Mouse (Mus musculus) midbrain, embryonic 12.5 days (tissue): ENCODE measurements around the gene Scaf1. TPM values are rescaled to one million over a fixed set of nuclear protein-coding genes. Genes with fewer than 3 reads are reported as not detected.
"Not testable (repeated sequence)": the region's sequence is repeated elsewhere in the genome, so short reads cannot be mapped to it uniquely, and the experiment has no call there.

Experiments
- ATAC-seq: fragments of 200-750 bp; cut with Nextera tagmentation; 2 replicates; pipeline ENCODE4 v1.8.0; 2017; ENCODE audit warnings: low read depth, moderate TSS enrichment, moderate library complexity; ENCODE audit not compliant: low FRiP score
- H3K27ac ChIP-seq: fragments of 300-500 bp; sonication (generic); replicated peaks from 2 replicates; pipeline ENCODE4 v1.5.1; 2016; ENCODE audit warnings: mild to moderate bottlenecking
- H3K27me3 ChIP-seq: fragments of 300-500 bp; sonication (generic); 2 replicates; pipeline ENCODE4 v1.6.1; 2016; ENCODE audit warnings: mild to moderate bottlenecking
- H3K36me3 ChIP-seq: fragments of 300-500 bp; sonication (generic); 2 replicates; pipeline ENCODE4 v1.6.1; 2016
- H3K4me1 ChIP-seq: fragments of 300-500 bp; sonication (generic); 2 replicates; pipeline ENCODE4 v1.6.1; 2016
- H3K4me2 ChIP-seq: fragments of 300-500 bp; sonication (generic); replicated peaks from 2 replicates; pipeline ENCODE4 v1.6.1; 2016; ENCODE audit warnings: mild to moderate bottlenecking, moderate library complexity
- H3K4me3 ChIP-seq: fragments of 300-500 bp; sonication (generic); 2 replicates; pipeline ENCODE4 v1.5.1; 2016; ENCODE audit warnings: mild to moderate bottlenecking
- H3K9ac ChIP-seq: fragments of 300-500 bp; sonication (generic); replicated peaks from 2 replicates; pipeline ENCODE4 v1.6.1; 2016; ENCODE audit warnings: mild to moderate bottlenecking, moderate library complexity
- H3K9me3 ChIP-seq: fragments of 300-500 bp; sonication (generic); 2 replicates; pipeline ENCODE4 v1.6.1; 2016; ENCODE audit warnings: mild to moderate bottlenecking
- WGBS: fragments of 180-500 bp; shearing (Covaris S2); methylation state at CpG from one replicate; pipeline ENCODE4 v1.1.7; 2016; 5-methylcytosine and 5-hydroxymethylcytosine counted together
- polyA plus RNA-seq: library from polyadenylated mRNA; unstranded; fragments of >200 nt; fragmentation: Nextera tagmentation; extraction: Ambion mirVana; gene quantifications from 2 replicates; pipeline ENCODE4 v1.2.1, GENCODE M21; 2016

Scaf1 gene
- polyA plus RNA-seq, 1 experiment from 2014 or later = 48.1 TPM

DNA sequence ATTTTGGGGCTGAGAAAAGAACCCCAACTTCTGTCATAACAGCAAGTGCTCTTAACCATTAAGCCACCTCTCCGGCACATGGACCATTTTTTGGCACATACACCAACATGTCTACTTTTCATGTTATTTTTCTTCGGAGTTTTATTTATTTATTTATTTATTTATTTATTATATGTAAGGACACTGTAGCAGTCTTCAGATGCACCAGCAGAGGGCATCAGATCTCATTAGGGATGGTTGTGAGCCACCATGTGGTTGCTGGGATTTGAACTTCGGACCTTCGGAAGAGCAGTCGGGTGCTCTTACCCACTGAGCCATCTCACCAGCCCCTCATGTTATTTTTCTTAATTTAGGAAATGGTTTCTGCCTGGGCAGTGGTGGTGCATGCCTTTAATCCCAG, 7.5 kb upstream of the Scaf1 start:
- 87% methylated on average over 5 of the region's 5 CpGs for WGBS
- ATAC-seq = not testable (repeated sequence)

DNA sequence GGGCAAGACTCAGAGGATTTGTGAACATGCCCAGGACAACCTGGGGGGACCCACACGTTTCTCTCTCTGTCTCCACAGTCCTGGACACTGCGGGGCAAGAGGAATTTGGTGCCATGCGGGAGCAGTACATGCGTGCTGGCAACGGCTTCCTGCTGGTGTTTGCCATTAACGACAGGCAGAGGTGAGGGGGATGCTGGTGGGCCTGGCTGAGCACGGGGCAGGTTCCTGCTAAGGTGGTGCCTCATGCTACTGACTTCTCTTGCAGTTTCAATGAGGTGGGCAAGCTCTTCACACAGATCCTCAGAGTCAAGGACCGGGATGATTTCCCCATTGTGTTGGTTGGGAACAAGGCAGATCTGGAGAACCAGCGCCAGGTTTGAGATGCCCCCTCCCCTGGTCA, 4.1 kb upstream of the Scaf1 start:
- peaks cover 14% of the 10 kb centered on the region for H3K4me1 ChIP-seq
- no peak overlapping the region for H3K4me3 ChIP-seq
- H3K9ac ChIP-seq = no peak overlapping the region
- no peak overlapping the region for H3K27ac ChIP-seq
- no peak for ATAC-seq
- H3K4me2 ChIP-seq = no peak overlapping the region
- WGBS = 74% methylated on average over 9 of the region's 9 CpGs
- peaks cover 23% of the 10 kb centered on the region for H3K27me3 ChIP-seq
- no peaks in the 10 kb centered on the region for H3K36me3 ChIP-seq
- no peaks in the 10 kb centered on the region for H3K9me3 ChIP-seq

More for the DNA sequence above, 7.5 kb upstream of the Scaf1 start:
- H3K27ac ChIP-seq, H3K4me3 ChIP-seq, H3K9me3 ChIP-seq, H3K9ac ChIP-seq, H3K4me2 ChIP-seq, H3K4me1 ChIP-seq: not testable (repeated sequence)
- H3K27me3 ChIP-seq = peaks cover 17% of the 10 kb centered on the region
- peaks cover 22% of the 10 kb centered on the region for H3K36me3 ChIP-seq

DNA sequence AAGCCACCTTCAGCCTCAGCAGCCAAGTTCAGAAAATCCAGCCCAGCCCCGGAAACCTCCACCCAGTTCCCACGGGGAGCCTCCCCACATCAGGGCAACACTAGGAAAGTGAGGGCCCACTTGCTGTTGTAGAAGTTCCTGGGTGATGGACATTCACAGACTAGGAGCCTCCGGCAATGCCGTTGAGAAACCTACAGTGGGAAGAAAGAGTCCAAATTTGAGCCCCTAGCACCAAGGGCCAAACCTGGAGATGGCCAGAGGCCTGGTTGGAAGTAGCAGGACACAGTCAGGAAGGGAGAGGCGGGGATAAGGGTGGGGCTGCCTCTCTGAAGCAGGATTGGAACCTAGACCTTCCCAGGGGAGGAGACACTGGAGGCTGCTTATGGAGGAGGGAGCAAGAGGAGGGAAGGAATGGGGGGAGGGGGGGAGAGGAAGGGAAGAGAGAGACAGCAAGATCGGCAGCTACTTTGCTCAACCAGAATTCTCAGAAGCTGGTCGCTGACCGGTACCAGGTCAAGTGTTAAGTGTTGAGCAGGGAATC, 2.9 kb upstream of the Scaf1 start:
- 0 out of 2 replicates have a peak, but pooled peaks cover under 1% of the 10 kb centered on the region for H3K36me3 ChIP-seq
- H3K9ac ChIP-seq = no peak overlapping the region; the same call in 1 of the 2 replicates
- H3K4me1 ChIP-seq = peaks cover 25% of the 10 kb centered on the region
- no peaks in the 10 kb centered on the region for H3K9me3 ChIP-seq
- peaks cover 23% of the 10 kb centered on the region for H3K27me3 ChIP-seq
- WGBS = 39% methylated on average over 8 of the region's 8 CpGs
- ATAC-seq = no peak
- no peak overlapping the region for H3K27ac ChIP-seq
- H3K4me2 ChIP-seq = no peak overlapping the region
- H3K4me3 ChIP-seq = no peak overlapping the region

DNA sequence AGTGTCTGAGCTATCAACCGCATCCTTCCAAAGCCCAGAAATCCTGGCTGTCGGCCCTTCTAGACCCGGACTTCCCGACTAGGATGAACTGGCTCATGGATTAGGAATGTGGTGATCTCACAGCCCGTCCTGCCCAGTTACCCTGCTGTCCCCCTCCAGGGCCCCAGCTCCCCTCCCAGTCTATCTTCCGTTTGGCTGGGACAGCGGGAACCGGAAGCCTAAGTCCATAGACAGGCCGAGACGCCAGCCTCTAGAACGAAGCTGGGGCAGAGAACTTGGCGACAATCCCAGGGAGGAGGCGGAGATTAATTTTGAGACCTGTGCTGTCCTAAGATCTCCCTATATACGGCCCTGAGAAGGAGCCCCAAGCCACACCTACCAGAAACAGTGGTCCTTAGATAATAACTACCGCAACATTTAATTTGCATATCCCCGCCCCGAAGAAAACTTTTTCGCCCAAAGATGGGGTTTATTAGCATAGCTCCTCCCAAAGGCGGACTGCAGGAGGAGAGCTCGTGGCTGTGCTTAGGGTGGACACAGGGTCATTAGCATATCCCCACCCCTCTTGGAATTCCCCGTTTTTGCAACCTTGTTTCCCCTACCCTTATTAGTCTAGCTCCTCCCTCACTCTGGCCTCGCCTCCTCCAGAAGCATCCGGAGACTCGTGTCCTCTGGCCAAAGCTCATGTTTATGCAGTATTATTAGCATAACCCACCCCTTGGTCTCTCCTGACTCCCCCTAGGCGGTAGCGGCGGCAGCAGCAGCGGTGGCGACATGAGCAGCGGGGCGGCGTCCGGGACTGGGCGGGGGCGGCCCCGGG, 1.3 kb upstream of the Scaf1 start, which contains the start of gene Rras:
TSS of gene Rras (plus strand) at position 720 of the 820 bp plus-strand sequence.
- peaks cover 26% of the 10 kb centered on the region for H3K4me1 ChIP-seq
- WGBS = under 1% methylated on average over 36 of the region's 36 CpGs

DNA sequence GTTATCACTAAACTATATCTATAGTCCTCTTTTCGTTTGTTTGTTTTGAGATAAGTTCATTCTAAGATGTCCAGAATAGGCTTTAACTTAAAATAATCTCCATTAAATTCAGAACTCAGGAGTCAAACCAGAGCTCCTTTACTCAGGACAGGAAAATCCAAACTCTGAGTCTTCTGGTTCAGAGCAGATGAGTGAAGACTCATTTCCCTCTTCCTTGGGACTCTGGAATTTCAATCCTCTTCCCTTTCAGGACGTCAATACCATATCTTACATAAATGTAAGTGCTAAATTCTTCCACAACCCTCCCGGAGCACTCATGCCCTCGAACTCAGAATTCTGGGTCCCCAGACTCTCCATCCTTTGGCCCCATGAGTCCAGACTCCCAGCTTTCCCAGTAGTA, 598 bp upstream of the Scaf1 start:
- Histone ChIP-seq H3K4me2 (peak overlapping the region; percentile 82), H3K9me3 (no peaks in the 10 kb centered on the region), H3K9ac (peak overlapping the region; percentile 49), H3K36me3 (peaks cover 24% of the 10 kb centered on the region), H3K4me3 (peak overlapping the region; percentile 93), H3K27ac (peak overlapping the region; percentile 88), H3K27me3 (peaks cover 23% of the 10 kb centered on the region), H3K4me1 (peaks cover 26% of the 10 kb centered on the region)
- ATAC-seq = no peak
- WGBS = 3% methylated on average over 4 of the region's 4 CpGs

More for the DNA sequence above, 1.3 kb upstream of the Scaf1 start, which contains the start of gene Rras:
- ATAC-seq = peak; percentile 86
- peaks cover 23% of the 10 kb centered on the region for H3K27me3 ChIP-seq
- H3K4me3 ChIP-seq = peak within 1 kb of the TSS; percentile 93
- peaks cover 17% of the 10 kb centered on the region for H3K36me3 ChIP-seq
- no peaks in the 10 kb centered on the region for H3K9me3 ChIP-seq
- peak within 1 kb of the TSS; percentile 82 for H3K4me2 ChIP-seq
- H3K9ac ChIP-seq = peak within 1 kb of the TSS; percentile 76
- H3K27ac ChIP-seq = peak within 1 kb of the TSS; percentile 88

DNA sequence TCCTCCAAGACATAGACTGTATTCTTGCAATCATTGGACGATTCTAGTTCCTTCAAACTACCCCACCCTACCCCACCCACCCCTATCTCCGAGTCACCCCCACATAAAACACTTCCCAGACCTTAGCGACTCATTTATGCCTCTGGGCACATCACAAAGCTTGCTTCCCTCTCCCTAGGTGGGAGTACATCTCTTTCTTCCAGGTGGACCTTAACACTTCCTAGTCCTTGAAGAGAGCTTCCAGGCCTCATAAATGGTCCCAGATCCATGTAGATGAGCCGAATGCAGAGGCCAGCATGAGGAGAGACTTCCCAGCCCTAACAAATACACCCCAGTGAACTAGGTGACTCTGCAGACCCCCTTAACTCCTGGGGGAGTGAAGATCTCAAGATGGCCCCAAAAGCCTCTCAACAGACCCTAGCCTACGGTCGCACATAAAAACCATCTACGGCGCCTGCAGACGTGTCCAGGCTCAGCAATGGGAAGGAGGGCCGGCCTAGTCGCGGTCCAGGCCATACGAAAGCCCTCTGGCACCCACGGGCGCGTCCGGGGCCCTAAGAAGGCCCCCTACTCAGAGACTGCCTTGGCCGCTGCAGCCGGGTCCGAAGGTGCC, 713 bp downstream of the Scaf1 start:
- Histone ChIP-seq H3K9ac (peak overlapping the region; percentile 97), H3K36me3 (peaks cover 32% of the 10 kb centered on the region), H3K27ac (peak overlapping the region; percentile 81), H3K4me2 (peak overlapping the region; percentile 87), H3K4me3 (peak overlapping the region; percentile 93), H3K4me1 (peaks cover 26% of the 10 kb centered on the region), H3K27me3 (peaks cover 22% of the 10 kb centered on the region), H3K9me3 (no peaks in the 10 kb centered on the region)
- ATAC-seq = no peak
- 3% methylated on average over 20 of the region's 20 CpGs for WGBS

DNA sequence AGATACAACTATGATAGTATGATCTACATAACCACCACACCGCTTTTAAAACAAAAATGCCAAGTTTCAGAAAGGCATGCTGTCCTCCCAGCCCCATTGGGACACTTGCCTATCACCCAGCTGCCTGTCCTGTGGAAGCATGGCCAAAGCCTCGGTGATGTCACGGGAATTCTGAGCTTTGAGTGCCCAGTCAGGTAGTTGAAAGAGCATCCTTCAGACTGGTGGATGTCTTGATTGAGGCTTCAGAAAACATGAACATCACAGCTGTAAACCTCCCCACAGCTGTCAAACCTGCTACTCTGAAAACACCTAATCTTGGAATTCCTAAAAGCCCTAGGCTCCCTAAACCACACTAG, 2.1 kb downstream of the Scaf1 start:
- Histone ChIP-seq H3K27me3 (peaks cover 10% of the 10 kb centered on the region; the same call in 1 of the 2 replicates), H3K27ac (no peak overlapping the region), H3K36me3 (peaks cover 46% of the 10 kb centered on the region), H3K4me1 (peaks cover 26% of the 10 kb centered on the region), H3K9ac (peak overlapping the region; percentile 97; the same call in 1 of the 2 replicates), H3K9me3 (no peaks in the 10 kb centered on the region), H3K4me3 (0 out of 2 replicates have a peak overlapping the region, but pooled peaks have one; percentile 93), H3K4me2 (no peak overlapping the region)
- WGBS = 96% methylated on average over 3 of the region's 3 CpGs
- no peak for ATAC-seq

DNA sequence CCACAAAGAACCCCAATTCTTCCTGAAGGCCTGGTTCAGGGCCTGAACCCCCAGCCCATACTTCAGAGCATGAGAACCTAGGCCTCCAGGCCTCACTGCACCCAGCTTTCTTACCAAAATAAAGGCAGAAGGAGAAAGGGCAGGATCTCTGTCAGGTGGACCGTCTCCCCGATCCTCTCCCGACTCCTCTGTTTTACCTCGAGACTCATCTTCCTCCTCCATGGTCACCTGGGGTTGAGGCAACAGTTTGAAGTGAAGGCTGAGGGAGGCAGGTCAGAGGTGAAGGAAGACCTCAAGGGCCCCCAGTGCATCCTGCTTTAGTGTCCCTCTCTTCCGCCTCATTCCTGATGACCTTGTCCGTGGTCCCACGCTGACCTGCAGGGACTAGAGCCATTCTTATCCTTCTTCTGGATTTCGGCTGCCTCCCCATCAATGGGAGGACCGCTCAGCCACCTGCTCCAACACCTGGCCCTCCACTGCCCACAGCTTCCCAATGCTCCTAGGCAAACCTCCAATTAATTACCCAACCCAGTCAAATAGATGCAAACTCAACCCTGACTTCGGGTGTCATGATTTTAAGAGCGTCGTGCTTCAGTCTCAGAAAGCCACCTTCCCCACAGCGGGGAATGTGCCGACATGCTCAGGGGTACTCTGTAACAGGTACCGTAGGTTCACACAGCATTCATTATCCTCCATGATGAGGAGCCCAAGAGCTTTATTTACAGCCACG, 2.6 kb downstream of the Scaf1 start:
- H3K9ac ChIP-seq = no peak overlapping the region
- no peak overlapping the region for H3K27ac ChIP-seq
- peaks cover 26% of the 10 kb centered on the region for H3K4me1 ChIP-seq
- 0 out of 2 replicates have a peak, but pooled peaks cover 4% of the 10 kb centered on the region for H3K27me3 ChIP-seq
- H3K4me3 ChIP-seq = no peak overlapping the region
- no peak for ATAC-seq
- no peaks in the 10 kb centered on the region for H3K9me3 ChIP-seq
- WGBS = 94% methylated on average over 16 of the region's 16 CpGs
- no peak overlapping the region for H3K4me2 ChIP-seq
- peaks cover 52% of the 10 kb centered on the region for H3K36me3 ChIP-seq

DNA sequence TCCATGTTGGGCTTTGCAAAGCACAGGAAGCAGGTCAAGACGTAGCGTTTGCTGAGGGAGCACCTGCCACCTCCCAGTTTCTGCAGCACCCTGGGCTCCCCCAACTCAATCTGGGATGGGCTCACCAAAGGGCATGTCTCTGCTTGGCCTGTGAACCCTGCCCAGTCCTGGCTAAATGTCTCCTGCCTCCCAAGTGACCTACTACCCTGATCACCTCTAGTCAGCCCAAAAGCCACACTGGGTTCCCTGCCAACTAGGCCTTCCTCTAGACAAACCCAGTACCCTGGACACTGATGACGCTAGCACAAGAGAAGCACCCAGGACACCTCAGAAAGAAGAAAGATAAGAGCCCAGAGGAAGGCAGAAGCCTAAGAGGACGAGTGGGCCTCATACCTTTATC, 3.3 kb downstream of the Scaf1 start:
- no peak for ATAC-seq
- Histone ChIP-seq H3K4me3 (no peak overlapping the region), H3K4me2 (no peak overlapping the region), H3K9me3 (no peaks in the 10 kb centered on the region), H3K36me3 (peaks cover 59% of the 10 kb centered on the region), H3K27ac (no peak overlapping the region), H3K4me1 (peaks cover 21% of the 10 kb centered on the region), H3K27me3 (no peaks in the 10 kb centered on the region), H3K9ac (no peak overlapping the region)
- WGBS = 92% methylated on average over 4 of the region's 4 CpGs

DNA sequence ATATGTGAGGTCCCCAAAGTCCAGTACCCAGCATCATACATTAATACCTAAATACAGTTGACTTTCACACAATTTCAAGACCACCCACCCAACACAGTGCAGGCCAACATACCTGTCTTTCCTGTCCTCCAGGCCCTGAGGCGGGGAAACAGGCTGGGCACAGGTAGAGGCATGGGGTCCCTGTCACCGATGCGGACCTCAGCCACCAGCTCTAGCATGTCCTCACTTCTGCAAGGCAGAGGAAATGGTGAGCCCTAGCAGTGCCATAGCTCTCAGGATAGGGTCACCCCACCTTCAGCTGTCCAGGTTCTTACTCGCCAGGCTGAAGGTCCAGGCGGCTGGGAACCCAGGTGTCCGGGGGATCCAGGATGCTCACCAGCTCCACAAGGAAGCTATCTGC, 4.2 kb downstream of the Scaf1 start:
- no peak for ATAC-seq
- Histone ChIP-seq H3K4me1 (peaks cover 17% of the 10 kb centered on the region), H3K4me3 (no peak overlapping the region), H3K27me3 (no peaks in the 10 kb centered on the region), H3K36me3 (peaks cover 67% of the 10 kb centered on the region), H3K9me3 (no peaks in the 10 kb centered on the region), H3K27ac (no peak overlapping the region), H3K4me2 (no peak overlapping the region), H3K9ac (no peak overlapping the region)
- 94% methylated on average over 6 of the region's 6 CpGs for WGBS

DNA sequence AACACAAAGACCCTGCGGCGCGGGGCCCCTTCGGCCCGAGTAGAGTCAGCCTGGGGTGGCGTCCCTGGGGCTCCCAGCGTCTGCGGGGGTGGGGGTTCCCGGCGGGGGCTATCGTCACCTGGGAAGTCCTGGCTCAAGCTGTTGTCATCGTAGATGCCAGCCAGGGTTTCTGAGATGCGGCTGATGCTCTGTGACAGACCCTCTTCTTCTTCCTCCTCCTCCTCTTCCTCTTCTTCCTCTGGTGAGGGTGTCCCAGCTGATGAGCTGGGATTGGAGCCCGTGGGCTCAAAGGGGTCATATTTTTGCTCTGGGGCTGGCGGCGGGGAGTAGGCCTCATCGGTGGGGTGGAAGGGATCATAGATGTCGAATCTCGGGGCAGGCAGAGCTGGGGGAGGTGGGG, 7.8 kb downstream of the Scaf1 start:
- no peak for ATAC-seq
- Histone ChIP-seq H3K4me1 (no peaks in the 10 kb centered on the region), H3K36me3 (peaks cover 94% of the 10 kb centered on the region), H3K9ac (no peak overlapping the region), H3K9me3 (no peaks in the 10 kb centered on the region), H3K4me2 (no peak overlapping the region), H3K4me3 (no peak overlapping the region), H3K27ac (no peak overlapping the region), H3K27me3 (no peaks in the 10 kb centered on the region)
- 93% methylated on average over 19 of the region's 19 CpGs for WGBS
